Mouse (Mus musculus) kidney, adult 2 months (tissue): ENCODE data around the gene Olfr630.
"Not testable (repeated sequence)": the region's sequence is repeated elsewhere in the genome, so short reads cannot be mapped to it uniquely, and the experiment has no call there.

Source experiments
- CTCF ChIP-seq: fragments of 200-500 bp; conservative IDR thresholded peaks from 2 replicates; pipeline ENCODE4 v1.5.1; 2011; ENCODE audit warnings: low read depth, mild to moderate bottlenecking, control low read depth, low read length, moderate library complexity, mixed read lengths; ENCODE audit not compliant: insufficient read depth, insufficient read length
- POLR2A ChIP-seq: fragments of 200-500 bp; IDR thresholded peaks from one replicate; pipeline ENCODE4 v1.6.1; 2011; ENCODE audit warnings: low read depth, low read length, control low read depth

DNA sequence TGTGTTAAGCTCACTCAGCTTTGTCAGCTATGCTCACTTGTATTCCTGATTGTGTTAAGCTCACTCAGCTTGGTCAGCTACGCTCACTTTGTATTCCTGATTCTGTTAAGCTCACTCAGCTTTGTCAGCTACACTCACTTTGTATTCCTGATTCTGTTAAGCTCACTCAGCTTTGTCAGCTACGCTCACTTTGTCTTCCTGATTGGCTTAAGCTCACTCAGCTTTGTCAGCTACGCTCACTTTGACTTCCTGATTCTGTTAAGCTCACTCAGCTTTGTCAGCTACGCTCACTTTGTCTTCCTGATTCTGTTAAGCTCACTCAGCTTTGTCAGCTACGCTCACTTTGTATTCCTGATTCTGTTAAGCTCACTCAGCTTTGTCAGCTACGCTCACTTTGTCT is 5.1 kb upstream of the Olfr630 start:
- TF ChIP-seq CTCF, POLR2A: not testable (repeated sequence)
